9 mouse cellular contexts compared by ENCODE assay signal in genomic region chr2:33160326-33160973, GRCm38 (mm10). TPM values are rescaled to one million over a fixed set of nuclear protein-coding genes. Genes with fewer than 3 reads are reported as not detected.
A peak's percentile ranks its signal among the peaks of the same experiment; 100 is the strongest.
DNase-seq lines count a peak whose midpoint lies in the region; ATAC-seq and TF ChIP-seq lines count a peak whose summit lies in the region.
"Had no signal": no experiment of that assay in that cellular context is flagged by ENCODE, and none has a peak within 500 bp of the region (broad histone marks: within the 10 kb centered on the region; RNA-seq: fewer than 3 reads in every experiment).

No protein-coding gene starts in this region.

- peak; percentile 62; the same call in 1 of the 2 replicates for TF ChIP-seq EP300 in heart, postnatal 0 days (IDR thresholded peaks at IDR 0.05; ENCODE audit: low read depth)

- H3K4me3 ChIP-seq in forebrain, embryonic 10.5 days: no peak overlapping the region
- H3K4me3 ChIP-seq in forebrain, embryonic 12.5 days (replicated peaks): no peak overlapping the region
- no peak overlapping the region for H3K4me3 ChIP-seq in embryonic facial prominence, embryonic 15.5 days (replicated peaks)
- no peak overlapping the region for H3K4me3 ChIP-seq in heart, postnatal 0 days (ENCODE audit: low read depth, low read length)
- H3K4me3 ChIP-seq in limb, embryonic 10.5 days: no peak overlapping the region
- H3K4me3 ChIP-seq in hindbrain, embryonic 16.5 days (ENCODE audit: low read length): no peak overlapping the region

- peaks cover 22% of the 10 kb centered on the region for H3K4me1 ChIP-seq in forebrain, embryonic 10.5 days
- H3K4me1 ChIP-seq in forebrain, embryonic 12.5 days: no peaks in the 10 kb centered on the region
- H3K4me1 ChIP-seq in embryonic facial prominence, embryonic 15.5 days: peaks cover 29% of the 10 kb centered on the region
- H3K4me1 ChIP-seq in heart, postnatal 0 days (ENCODE audit: control insufficient read depth, insufficient read depth): peaks cover 21% of the 10 kb centered on the region
- H3K4me1 ChIP-seq in limb, embryonic 10.5 days: peaks cover 58% of the 10 kb centered on the region
- peaks cover 2% of the 10 kb centered on the region; the same call in 1 of the 2 replicates for H3K4me1 ChIP-seq in hindbrain, embryonic 16.5 days (ENCODE audit: control insufficient read depth, insufficient read depth, low read depth, low read length)

- 0 out of 2 replicates have a peak, but pooled peaks have one; percentile 5 for TF ChIP-seq CTCF in heart, postnatal 0 days (IDR thresholded peaks at IDR 0.05; ENCODE audit: low read depth)

- peak overlapping the region; percentile 58 for H3K27ac ChIP-seq in forebrain, embryonic 10.5 days
- no peak overlapping the region for H3K27ac ChIP-seq in forebrain, embryonic 12.5 days
- H3K27ac ChIP-seq in embryonic facial prominence, embryonic 15.5 days (replicated peaks): peak overlapping the region; percentile 68; the same call in 1 of the 2 replicates
- H3K27ac ChIP-seq in heart, postnatal 0 days (ENCODE audit: low read depth): peak overlapping the region; percentile 71
- peak overlapping the region; percentile 82 for H3K27ac ChIP-seq in limb, embryonic 10.5 days
- H3K27ac ChIP-seq in hindbrain, embryonic 16.5 days (ENCODE audit: low read depth, low read length): no peak overlapping the region

- no peaks in the 10 kb centered on the region for H3K27me3 ChIP-seq in forebrain, embryonic 10.5 days (ENCODE audit: poor library complexity, severe bottlenecking)
- H3K27me3 ChIP-seq in forebrain, embryonic 12.5 days: no peaks in the 10 kb centered on the region
- no peaks in the 10 kb centered on the region for H3K27me3 ChIP-seq in embryonic facial prominence, embryonic 15.5 days
- H3K27me3 ChIP-seq in heart, postnatal 0 days (ENCODE audit: control insufficient read depth, insufficient read depth, low read length): no peaks in the 10 kb centered on the region
- no peaks in the 10 kb centered on the region for H3K27me3 ChIP-seq in limb, embryonic 10.5 days (ENCODE audit: low read depth, poor library complexity, severe bottlenecking)
- no peaks in the 10 kb centered on the region for H3K27me3 ChIP-seq in hindbrain, embryonic 16.5 days (replicated peaks; ENCODE audit: control insufficient read depth, insufficient read depth, low read length)

- no peak for DNase-seq in forebrain, embryonic 10.5 days (ENCODE audit: extremely low spot score, low spot score)
- peak; percentile 50 for DNase-seq in heart, postnatal 0 days (ENCODE audit: low spot score)
- no peak for DNase-seq in limb, embryonic 10.5 days (ENCODE audit: low spot score)
- no peak for DNase-seq in layer of hippocampus, adult 9-10 months (ENCODE audit: low spot score)
- no peak for DNase-seq in cerebellum, postnatal 25 days

- no peaks in the 10 kb centered on the region for H3K9me3 ChIP-seq in forebrain, embryonic 10.5 days
- H3K9me3 ChIP-seq in forebrain, embryonic 12.5 days: no peaks in the 10 kb centered on the region
- H3K9me3 ChIP-seq in embryonic facial prominence, embryonic 15.5 days (replicated peaks): no peaks in the 10 kb centered on the region
- H3K9me3 ChIP-seq in heart, postnatal 0 days (replicated peaks; ENCODE audit: control insufficient read depth, low read length): no peaks in the 10 kb centered on the region
- no peaks in the 10 kb centered on the region for H3K9me3 ChIP-seq in limb, embryonic 10.5 days (replicated peaks)
- H3K9me3 ChIP-seq in hindbrain, embryonic 16.5 days (ENCODE audit: control insufficient read depth, low read length): no peaks in the 10 kb centered on the region

- H3K36me3 ChIP-seq in forebrain, embryonic 10.5 days (replicated peaks): no peaks in the 10 kb centered on the region
- H3K36me3 ChIP-seq in forebrain, embryonic 12.5 days (replicated peaks): peaks cover 10% of the 10 kb centered on the region
- H3K36me3 ChIP-seq in embryonic facial prominence, embryonic 15.5 days: no peaks in the 10 kb centered on the region
- no peaks in the 10 kb centered on the region for H3K36me3 ChIP-seq in heart, postnatal 0 days (replicated peaks; ENCODE audit: control insufficient read depth, insufficient read depth, low read length)
- H3K36me3 ChIP-seq in limb, embryonic 10.5 days: no peaks in the 10 kb centered on the region
- peaks cover 6% of the 10 kb centered on the region for H3K36me3 ChIP-seq in hindbrain, embryonic 16.5 days (ENCODE audit: control insufficient read depth, insufficient read depth, low read length)

- WGBS in forebrain, embryonic 10.5 days: 81% methylated on average over 12 of the region's 12 CpGs
- WGBS in forebrain, embryonic 12.5 days: 83% methylated on average over 12 of the region's 12 CpGs
- WGBS in embryonic facial prominence, embryonic 15.5 days: 50% methylated on average over 12 of the region's 12 CpGs
- 37% methylated on average over 12 of the region's 12 CpGs for WGBS in heart, postnatal 0 days
- WGBS in limb, embryonic 10.5 days: 79% methylated on average over 12 of the region's 12 CpGs
- WGBS in hindbrain, embryonic 16.5 days: 79% methylated on average over 11 of the region's 12 CpGs

- no peak for ATAC-seq in forebrain, embryonic 12.5 days (ENCODE audit: low FRiP score)
- no peak; the same call in 1 of the 2 replicates for ATAC-seq in embryonic facial prominence, embryonic 15.5 days (ENCODE audit: insufficient number of reproducible peaks, low FRiP score, low TSS enrichment, low read depth)
- ATAC-seq in heart, postnatal 0 days (ENCODE audit: insufficient read depth, low read depth): peak; percentile 65
- no peak for ATAC-seq in hindbrain, embryonic 16.5 days
- ATAC-seq: forebrain, embryonic 14.5 days had no signal

- H3K9ac ChIP-seq in forebrain, embryonic 12.5 days: no peak overlapping the region
- H3K9ac ChIP-seq in embryonic facial prominence, embryonic 15.5 days: no peak overlapping the region
- H3K9ac ChIP-seq in heart, postnatal 0 days (replicated peaks; ENCODE audit: low read depth, low read length): no peak overlapping the region
- H3K9ac ChIP-seq in hindbrain, embryonic 16.5 days (ENCODE audit: low read depth, low read length): no peak overlapping the region

- no peak overlapping the region for H3K4me2 ChIP-seq in forebrain, embryonic 12.5 days
- H3K4me2 ChIP-seq in embryonic facial prominence, embryonic 15.5 days (replicated peaks): no peak overlapping the region
- no peak overlapping the region for H3K4me2 ChIP-seq in heart, postnatal 0 days (ENCODE audit: low read depth, low read length)
- H3K4me2 ChIP-seq in hindbrain, embryonic 16.5 days (ENCODE audit: low read length): no peak overlapping the region

RNA-seq across cellular contexts. Expression of gene Garnl3, which starts 29.0 kb away (rescaled TPM):
- 8.6 and 9.1 TPM in 2 replicates for polyA plus RNA-seq in forebrain, embryonic 10.5 days (2016; fragmentation: Nextera tagmentation; extraction: Ambion mirVana)
- 14.5 and 15.1 TPM in 2 replicates for polyA plus RNA-seq in forebrain, embryonic 12.5 days (2016; fragmentation: Nextera tagmentation; extraction: Ambion mirVana)
- polyA plus RNA-seq in embryonic facial prominence, embryonic 15.5 days (2015; fragmentation: Nextera tagmentation; extraction: Ambion mirVana): 8.8 and 10.7 TPM in 2 replicates
- total RNA-seq in heart, postnatal 0 days (2014; rRNA removed; ENCODE audit: low replicate concordance): 4.0 and 6.3 TPM in 2 replicates
- polyA plus RNA-seq in heart, postnatal 0 days (2015; fragmentation: Nextera tagmentation; extraction: Ambion mirVana): 6.1 TPM in 2 replicates
- 8.6 and 9.4 TPM in 2 replicates for polyA plus RNA-seq in limb, embryonic 10.5 days (2016; fragmentation: Nextera tagmentation; extraction: Ambion mirVana)
- 65.9 and 68.7 TPM in 2 replicates for polyA plus RNA-seq in hindbrain, embryonic 16.5 days (2015; fragmentation: Nextera tagmentation; extraction: Ambion mirVana)

RNA-seq across cellular contexts. Expression of gene Angptl2, which starts 55.4 kb away (rescaled TPM):
- 24.3 and 25.1 TPM in 2 replicates for polyA plus RNA-seq in forebrain, embryonic 10.5 days (2016; fragmentation: Nextera tagmentation; extraction: Ambion mirVana)
- polyA plus RNA-seq in forebrain, embryonic 12.5 days (2016; fragmentation: Nextera tagmentation; extraction: Ambion mirVana): 17.4 and 18.1 TPM in 2 replicates
- 59.2 and 62.1 TPM in 2 replicates for polyA plus RNA-seq in embryonic facial prominence, embryonic 15.5 days (2015; fragmentation: Nextera tagmentation; extraction: Ambion mirVana)
- total RNA-seq in heart, postnatal 0 days (2014; rRNA removed; ENCODE audit: low replicate concordance): 124 and 149 TPM in 2 replicates
- 58.0 and 66.5 TPM in 2 replicates for polyA plus RNA-seq in heart, postnatal 0 days (2015; fragmentation: Nextera tagmentation; extraction: Ambion mirVana)
- polyA plus RNA-seq in limb, embryonic 10.5 days (2016; fragmentation: Nextera tagmentation; extraction: Ambion mirVana): 40.1 and 51.8 TPM in 2 replicates
- polyA plus RNA-seq in hindbrain, embryonic 16.5 days (2015; fragmentation: Nextera tagmentation; extraction: Ambion mirVana): 13.4 and 20.5 TPM in 2 replicates

Comparison
In these comparisons a context has a peak if more than half of its experiments do, and no peak if none do; other contexts are left out.
1. H3K27ac ChIP-seq: peak in forebrain, embryonic 10.5 days (single experiment), embryonic facial prominence, embryonic 15.5 days (single experiment), heart, postnatal 0 days (single experiment) and limb, embryonic 10.5 days (single experiment); none in forebrain, embryonic 12.5 days (single experiment) and hindbrain, embryonic 16.5 days (single experiment).